Mouse (Mus musculus): ENCODE measurements around the gene Tril. TPM values are rescaled to one million over a fixed set of nuclear protein-coding genes. Genes with fewer than 3 reads are reported as not detected.

Gene Tril
- total and polyA plus RNA-seq, 3 experiments: 0.11 TPM; not detected in 2

- no peaks in the 10 kb centered on the region for H3K4me1 ChIP-seq (ENCODE audit: insufficient read depth, low read depth, low read length)
- ATAC-seq (ENCODE audit: extremely low read depth, insufficient number of reproducible peaks, low FRiP score, poor library complexity, severe bottlenecking): no peak
- H3K9me3 ChIP-seq (replicated peaks): peaks cover 45% of the 10 kb centered on the region
- TF ChIP-seq POLR2AphosphoS5 (IDR thresholded peaks at IDR 0.05; ENCODE audit: insufficient replicate concordance, low read depth, low read length) (no peak), CTCF (IDR thresholded peaks at IDR 0.05; ENCODE audit: low read depth, low read length) (no peak), TAL1 (conservative IDR thresholded peaks at IDR 0.05; ENCODE audit: low read depth, low read length) (no peak), GATA2 (IDR thresholded peaks at IDR 0.05; ENCODE audit: borderline replicate concordance, low read depth, low read length) (no peak), GATA1 (IDR thresholded peaks at IDR 0.05; ENCODE audit: borderline replicate concordance, low read length) (no peak)
- DNase-seq (ENCODE audit: low spot score): no peak
- no peaks in the 10 kb centered on the region for H3K36me3 ChIP-seq (replicated peaks)
- no peaks in the 10 kb centered on the region for H3K27me3 ChIP-seq (ENCODE audit: insufficient read depth, low read length)
- no peak overlapping the region for H3K4me3 ChIP-seq (ENCODE audit: low read depth, low read length)
Observed at GRCm38 (mm10) chr6:53795078-53795477, 25.6 kb downstream of the Tril start.

GRCm38 (mm10) chr6:53794323-53794971, 26.2 kb downstream of the Tril start:
- ATAC-seq (ENCODE audit: extremely low read depth, insufficient number of reproducible peaks, low FRiP score, poor library complexity, severe bottlenecking) (no peak), DNase-seq (ENCODE audit: low spot score) (no peak)
- TF ChIP-seq POLR2AphosphoS5 (IDR thresholded peaks at IDR 0.05; ENCODE audit: insufficient replicate concordance, low read depth, low read length) (no peak), GATA1 (IDR thresholded peaks at IDR 0.05; ENCODE audit: borderline replicate concordance, low read length) (no peak), CTCF (IDR thresholded peaks at IDR 0.05; ENCODE audit: low read depth, low read length) (no peak), GATA2 (IDR thresholded peaks at IDR 0.05; ENCODE audit: borderline replicate concordance, low read depth, low read length) (no peak), TAL1 (conservative IDR thresholded peaks at IDR 0.05; ENCODE audit: low read depth, low read length) (no peak)
- Histone ChIP-seq H3K4me3 (ENCODE audit: low read depth, low read length) (no peak overlapping the region), H3K36me3 (replicated peaks) (no peaks in the 10 kb centered on the region), H3K27me3 (ENCODE audit: insufficient read depth, low read length) (no peaks in the 10 kb centered on the region), H3K9me3 (replicated peaks) (peaks cover 39% of the 10 kb centered on the region), H3K4me1 (ENCODE audit: insufficient read depth, low read depth, low read length) (no peaks in the 10 kb centered on the region)

GRCm38 (mm10) chr6:53782880-53783539, 37.6 kb downstream of the Tril start:
- H3K9me3 ChIP-seq (replicated peaks): peaks cover 28% of the 10 kb centered on the region
- ATAC-seq (ENCODE audit: extremely low read depth, insufficient number of reproducible peaks, low FRiP score, poor library complexity, severe bottlenecking) (no peak), DNase-seq (ENCODE audit: low spot score) (no peak)
- H3K36me3 ChIP-seq (replicated peaks): no peaks in the 10 kb centered on the region
- TF ChIP-seq GATA1 (IDR thresholded peaks at IDR 0.05; ENCODE audit: borderline replicate concordance, low read length) (no peak), GATA2 (IDR thresholded peaks at IDR 0.05; ENCODE audit: borderline replicate concordance, low read depth, low read length) (no peak), POLR2AphosphoS5 (IDR thresholded peaks at IDR 0.05; ENCODE audit: insufficient replicate concordance, low read depth, low read length) (no peak), CTCF (IDR thresholded peaks at IDR 0.05; ENCODE audit: low read depth, low read length) (0 out of 2 replicates have a peak, but pooled peaks have one; percentile 18)
- no peaks in the 10 kb centered on the region for H3K27me3 ChIP-seq (ENCODE audit: insufficient read depth, low read length)
- H3K4me3 ChIP-seq (ENCODE audit: low read depth, low read length): no peak overlapping the region
- H3K4me1 ChIP-seq (ENCODE audit: insufficient read depth, low read depth, low read length): no peaks in the 10 kb centered on the region

- ATAC-seq (ENCODE audit: extremely low read depth, insufficient number of reproducible peaks, low FRiP score, poor library complexity, severe bottlenecking) (no peak), DNase-seq (ENCODE audit: low spot score) (no peak)
- no peaks in the 10 kb centered on the region for H3K27me3 ChIP-seq (ENCODE audit: insufficient read depth, low read length)
- no peaks in the 10 kb centered on the region for H3K4me1 ChIP-seq (ENCODE audit: insufficient read depth, low read depth, low read length)
- no peak for TF ChIP-seq GATA1 (IDR thresholded peaks at IDR 0.05; ENCODE audit: borderline replicate concordance, low read length)
- no peak for TF ChIP-seq GATA2 (IDR thresholded peaks at IDR 0.05; ENCODE audit: borderline replicate concordance, low read depth, low read length)
- no peak for TF ChIP-seq POLR2AphosphoS5 (IDR thresholded peaks at IDR 0.05; ENCODE audit: insufficient replicate concordance, low read depth, low read length)
- no peak for TF ChIP-seq TAL1 (conservative IDR thresholded peaks at IDR 0.05; ENCODE audit: low read depth, low read length)
- TF ChIP-seq CTCF (IDR thresholded peaks at IDR 0.05; ENCODE audit: low read depth, low read length): no peak
- no peaks in the 10 kb centered on the region for H3K36me3 ChIP-seq (replicated peaks)
- H3K4me3 ChIP-seq (ENCODE audit: low read depth, low read length): no peak overlapping the region
- H3K9me3 ChIP-seq (replicated peaks): peaks cover 34% of the 10 kb centered on the region
Observed at GRCm38 (mm10) chr6:53782273-53782672, 38.4 kb downstream of the Tril start.

GRCm38 (mm10) chr6:53781171-53781570, 39.5 kb downstream of the Tril start:
- peaks cover 37% of the 10 kb centered on the region for H3K9me3 ChIP-seq (replicated peaks)
- H3K4me3 ChIP-seq (ENCODE audit: low read depth, low read length): no peak overlapping the region
- ATAC-seq (ENCODE audit: extremely low read depth, insufficient number of reproducible peaks, low FRiP score, poor library complexity, severe bottlenecking) (no peak), DNase-seq (ENCODE audit: low spot score) (no peak)
- H3K36me3 ChIP-seq (replicated peaks): no peaks in the 10 kb centered on the region
- no peaks in the 10 kb centered on the region for H3K27me3 ChIP-seq (ENCODE audit: insufficient read depth, low read length)
- TF ChIP-seq GATA1 (IDR thresholded peaks at IDR 0.05; ENCODE audit: borderline replicate concordance, low read length) (no peak), POLR2AphosphoS5 (IDR thresholded peaks at IDR 0.05; ENCODE audit: insufficient replicate concordance, low read depth, low read length) (no peak), CTCF (IDR thresholded peaks at IDR 0.05; ENCODE audit: low read depth, low read length) (0 out of 2 replicates have a peak, but pooled peaks have one; percentile 15)
- no peaks in the 10 kb centered on the region for H3K4me1 ChIP-seq (ENCODE audit: insufficient read depth, low read depth, low read length)

GRCm38 (mm10) chr6:53780008-53780407, 40.6 kb downstream of the Tril start:
- Histone ChIP-seq H3K4me1 (ENCODE audit: insufficient read depth, low read depth, low read length) (no peaks in the 10 kb centered on the region), H3K27me3 (ENCODE audit: insufficient read depth, low read length) (no peaks in the 10 kb centered on the region), H3K9me3 (replicated peaks) (peaks cover 36% of the 10 kb centered on the region), H3K36me3 (replicated peaks) (no peaks in the 10 kb centered on the region), H3K4me3 (ENCODE audit: low read depth, low read length) (no peak overlapping the region)
- no peak for TF ChIP-seq TAL1 (conservative IDR thresholded peaks at IDR 0.05; ENCODE audit: low read depth, low read length)
- TF ChIP-seq GATA1 (IDR thresholded peaks at IDR 0.05; ENCODE audit: borderline replicate concordance, low read length): no peak
- no peak for TF ChIP-seq CTCF (IDR thresholded peaks at IDR 0.05; ENCODE audit: low read depth, low read length)
- no peak for TF ChIP-seq GATA2 (IDR thresholded peaks at IDR 0.05; ENCODE audit: borderline replicate concordance, low read depth, low read length)
- ATAC-seq (ENCODE audit: extremely low read depth, insufficient number of reproducible peaks, low FRiP score, poor library complexity, severe bottlenecking) (no peak), DNase-seq (ENCODE audit: low spot score) (no peak)

Data from G1E (cell line).